Mouse (Mus musculus) brain, embryonic 14.5 days (tissue): ENCODE data around the gene Rab3gap1. TPM values are rescaled to one million over a fixed set of nuclear protein-coding genes. Genes with fewer than 3 reads are reported as not detected.
A peak's percentile ranks its signal among the peaks of the same experiment; 100 is the strongest.

Source experiments
- DNase-seq: peaks from one replicate; pipeline ENCODE4 v3.0.0-alpha.2; 2011; ENCODE audit warnings: low read depth
- CTCF ChIP-seq: fragments of 200-500 bp; IDR thresholded peaks from 2 replicates; pipeline ENCODE4 v1.5.1; 2012; ENCODE audit warnings: inconsistent platforms, mild to moderate bottlenecking, moderate library complexity, borderline replicate concordance; ENCODE audit not compliant: insufficient read depth, insufficient read length; ENCODE audit errors: extremely low read depth
- POLR2A ChIP-seq: fragments of 200-500 bp; IDR thresholded peaks from 2 replicates; pipeline ENCODE4 v1.6.1; 2012; ENCODE audit warnings: mild to moderate bottlenecking, inconsistent platforms, borderline replicate concordance; ENCODE audit not compliant: poor library complexity, insufficient read depth, insufficient read length, severe bottlenecking; ENCODE audit errors: extremely low read depth
- polyA plus RNA-seq: library from polyadenylated mRNA; depleted of rRNA; stranded (reverse); fragments of >200 nt; gene quantifications from 2 replicates; pipeline ENCODE4 v1.2.3, GENCODE M21; 2012

Gene Rab3gap1
- polyA plus RNA-seq, 1 experiment: 20.5 TPM

DNA sequence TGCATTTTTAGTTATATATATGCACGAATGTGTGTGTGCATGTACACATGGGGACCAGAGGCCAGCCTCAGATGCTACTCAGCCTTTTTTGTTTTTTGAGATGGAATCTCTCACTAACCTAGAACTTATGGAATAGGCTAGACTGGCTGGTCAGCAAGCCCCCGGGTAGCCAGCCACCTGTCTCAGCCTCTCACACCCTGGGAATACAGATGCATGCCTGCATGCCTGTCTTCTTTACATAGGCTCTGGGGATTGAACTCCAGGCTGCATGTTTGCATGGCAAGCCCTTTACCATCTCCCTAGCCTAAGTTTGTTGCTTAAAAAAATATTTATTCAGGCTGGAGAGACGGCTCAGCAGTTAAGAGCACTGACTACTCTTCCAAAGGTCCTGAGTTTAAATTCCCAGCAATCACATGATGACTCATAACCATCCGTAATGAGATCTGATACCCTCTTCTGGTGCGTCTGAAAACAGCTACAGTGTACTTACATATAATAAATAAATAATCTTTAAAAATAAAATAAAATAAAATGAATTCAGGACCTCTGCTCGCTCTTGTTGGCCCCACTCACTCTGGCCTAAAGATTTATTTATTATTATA lies 8.7 kb upstream of the Rab3gap1 start:
- DNase-seq: no peak
- no peak for TF ChIP-seq CTCF
- TF ChIP-seq POLR2A: no peak

- no peak for DNase-seq
- TF ChIP-seq CTCF (no peak), POLR2A (no peak)
These were observed 8.1 kb upstream of the Rab3gap1 start for GRCm38 (mm10) chr1:127860492-127860891.

DNA sequence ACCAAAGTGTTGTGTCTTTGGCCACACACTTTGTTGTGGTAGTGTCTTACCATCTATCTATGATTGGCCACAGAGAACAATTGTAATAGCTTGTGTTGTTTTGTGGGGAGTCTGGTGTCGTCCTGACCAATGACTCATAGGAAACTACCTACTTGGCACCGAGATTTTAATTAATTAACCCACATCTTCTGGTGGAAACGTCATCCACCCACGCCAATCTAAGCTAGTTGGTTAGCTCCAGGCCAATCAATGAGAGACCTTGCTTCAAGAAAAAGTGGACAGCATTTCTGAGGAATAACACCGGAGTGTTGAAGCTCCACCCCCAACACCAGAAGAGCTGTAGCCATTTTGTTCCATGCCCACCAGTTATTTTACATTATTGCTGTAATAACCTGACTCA lies 6.7 kb upstream of the Rab3gap1 start:
- DNase-seq: no peak
- TF ChIP-seq POLR2A: no peak
- no peak for TF ChIP-seq CTCF

DNA sequence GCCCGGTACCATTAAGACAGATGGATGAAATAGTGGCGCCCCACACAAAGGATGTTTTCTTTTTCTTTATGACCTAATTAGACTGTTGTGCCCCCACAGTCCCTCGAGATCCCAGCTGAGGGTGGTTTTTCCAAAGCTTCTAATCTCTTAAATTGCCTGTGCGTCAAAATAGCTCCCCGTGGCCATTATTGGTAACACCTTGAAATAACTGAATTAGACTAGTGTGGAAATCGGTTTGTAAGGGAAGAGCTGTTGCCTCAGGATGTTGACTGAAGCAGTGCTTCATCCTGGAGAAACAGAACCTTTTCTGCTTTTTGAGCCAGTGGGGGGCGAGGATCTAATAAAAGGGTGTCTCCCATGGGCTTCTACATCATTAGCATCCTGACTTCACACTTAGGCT lies 4.8 kb upstream of the Rab3gap1 start:
- peak; percentile 57 for DNase-seq
- no peak for TF ChIP-seq POLR2A
- no peak for TF ChIP-seq CTCF

DNA sequence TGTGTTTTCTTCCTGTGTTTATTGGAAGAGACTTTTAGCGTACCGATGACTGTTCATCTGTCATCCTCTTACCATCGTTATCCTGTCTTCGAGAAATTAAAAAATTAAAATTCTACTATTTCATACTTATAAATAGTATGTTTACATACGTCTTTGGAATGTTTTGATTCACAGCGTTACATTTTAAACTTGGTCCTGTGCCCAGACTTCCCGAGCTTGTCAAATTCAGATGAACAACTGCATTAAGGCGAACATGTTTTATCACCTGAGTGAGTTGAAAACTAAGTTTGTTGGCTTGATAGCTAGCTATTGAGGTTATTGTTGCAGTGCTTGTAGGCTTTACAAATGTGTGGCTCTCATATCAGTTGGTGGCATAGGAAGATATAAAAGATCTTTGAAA lies 703 bp downstream of the Rab3gap1 start:
- TF ChIP-seq POLR2A (no peak), CTCF (no peak)

DNA sequence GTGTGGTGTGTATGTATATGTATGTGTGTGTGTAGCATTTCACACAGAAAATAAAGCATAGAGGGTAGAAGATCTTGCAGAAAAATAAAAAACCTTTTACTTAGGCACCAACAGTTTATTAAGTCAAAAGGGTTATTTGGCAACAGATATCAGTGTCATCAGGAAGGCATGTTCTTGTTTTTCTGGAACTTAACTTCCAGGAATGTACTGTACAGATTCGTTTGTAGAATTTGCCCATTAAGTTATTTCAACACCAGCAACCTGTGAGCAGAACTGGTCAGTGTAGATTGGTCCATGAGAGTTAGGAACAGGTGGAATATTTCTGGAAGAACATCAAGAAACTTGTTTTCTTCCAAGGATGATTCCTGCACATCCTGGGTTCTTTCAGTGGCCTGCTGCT lies 30.8 kb downstream of the Rab3gap1 start:
- DNase-seq: no peak
- TF ChIP-seq POLR2A (no peak), CTCF (no peak)

More for the DNA sequence above, 703 bp downstream of the Rab3gap1 start:
- DNase-seq: no peak

DNA sequence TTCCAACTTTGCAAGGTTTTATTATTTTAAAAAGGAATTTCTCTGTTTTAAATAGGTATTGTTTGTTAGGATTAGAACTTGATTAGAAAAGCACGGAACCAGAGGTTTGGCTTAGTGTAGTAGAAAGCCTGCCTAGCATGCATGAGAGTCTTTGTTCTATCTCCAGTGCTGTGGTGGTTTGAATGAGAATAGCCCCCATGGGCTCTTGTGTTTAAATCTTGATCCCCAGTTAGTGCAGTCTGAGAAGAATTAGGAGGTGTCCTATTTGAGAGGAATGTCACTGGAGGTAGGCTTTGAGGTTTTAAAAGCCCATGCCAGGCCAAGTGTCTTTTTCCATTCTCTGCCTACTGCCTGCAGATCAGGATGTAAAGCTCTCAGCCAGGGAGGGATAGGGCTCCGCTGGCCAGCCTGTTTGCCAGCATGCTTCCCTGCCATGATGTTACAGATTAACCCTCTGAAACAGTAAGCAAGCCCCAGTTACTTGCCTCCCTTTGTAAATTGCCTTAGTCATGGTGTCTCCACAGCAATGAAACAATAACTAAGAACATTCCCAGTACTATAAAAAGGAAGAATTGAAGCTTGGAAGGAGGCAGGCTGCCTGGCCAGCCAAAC lies 36.3 kb downstream of the Rab3gap1 start:
- DNase-seq: peak; percentile 70
- no peak for TF ChIP-seq POLR2A
- no peak for TF ChIP-seq CTCF

GRCm38 (mm10) chr1:127913116-127913515 lies 44.5 kb downstream of the Rab3gap1 start:
- TF ChIP-seq POLR2A: no peak
- no peak for TF ChIP-seq CTCF
- DNase-seq: peak; percentile 35

- no peak for TF ChIP-seq POLR2A
- no peak for TF ChIP-seq CTCF
- DNase-seq: no peak
These were observed 46.7 kb downstream of the Rab3gap1 start for GRCm38 (mm10) chr1:127915316-127915715.

DNA sequence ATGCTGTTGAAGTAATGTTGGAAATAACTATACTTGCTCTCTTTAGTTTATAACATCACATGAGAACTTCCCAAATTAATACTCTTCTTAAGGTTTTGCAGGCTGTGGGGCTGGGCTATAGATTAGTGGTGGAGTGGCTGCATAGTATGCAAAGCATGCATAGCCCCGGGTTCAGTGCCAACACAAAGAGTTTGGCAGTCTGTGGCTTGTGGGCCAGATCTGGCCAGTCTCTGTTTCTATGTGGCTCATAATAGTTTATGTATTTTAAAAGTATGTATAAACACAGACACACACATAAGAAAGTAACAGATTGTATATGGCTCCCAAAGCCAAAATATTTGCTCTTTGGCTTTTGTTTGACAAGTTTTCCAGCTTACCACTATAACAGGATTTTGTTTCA lies 47.2 kb downstream of the Rab3gap1 start:
- no peak for TF ChIP-seq POLR2A
- TF ChIP-seq CTCF: no peak

GRCm38 (mm10) chr1:127933405-127933804 lies 64.8 kb downstream of the Rab3gap1 start:
- no peak for DNase-seq
- TF ChIP-seq POLR2A (no peak), CTCF (no peak)

More for the DNA sequence above, 47.2 kb downstream of the Rab3gap1 start:
- no peak for DNase-seq

- DNase-seq: no peak
- no peak for TF ChIP-seq CTCF
These were observed 65.7 kb downstream of the Rab3gap1 start for GRCm38 (mm10) chr1:127934322-127934721.
